Mouse (Mus musculus) monocyte, adult 59 days (primary cell): Measurements from ENCODE around the gene Kti12. TPM values are rescaled to one million over a fixed set of nuclear protein-coding genes. Genes with fewer than 3 reads are reported as not detected.

ENCODE experiments used
- total RNA-seq, 2 experiments: library from RNA; stranded (reverse); gene quantifications; one replicate each; pipeline ENCODE4 v1.2.4; 2023

Kti12 gene
- 10 to 100 TPM; 17.3 to 19.9 TPM for total RNA-seq

DNA sequence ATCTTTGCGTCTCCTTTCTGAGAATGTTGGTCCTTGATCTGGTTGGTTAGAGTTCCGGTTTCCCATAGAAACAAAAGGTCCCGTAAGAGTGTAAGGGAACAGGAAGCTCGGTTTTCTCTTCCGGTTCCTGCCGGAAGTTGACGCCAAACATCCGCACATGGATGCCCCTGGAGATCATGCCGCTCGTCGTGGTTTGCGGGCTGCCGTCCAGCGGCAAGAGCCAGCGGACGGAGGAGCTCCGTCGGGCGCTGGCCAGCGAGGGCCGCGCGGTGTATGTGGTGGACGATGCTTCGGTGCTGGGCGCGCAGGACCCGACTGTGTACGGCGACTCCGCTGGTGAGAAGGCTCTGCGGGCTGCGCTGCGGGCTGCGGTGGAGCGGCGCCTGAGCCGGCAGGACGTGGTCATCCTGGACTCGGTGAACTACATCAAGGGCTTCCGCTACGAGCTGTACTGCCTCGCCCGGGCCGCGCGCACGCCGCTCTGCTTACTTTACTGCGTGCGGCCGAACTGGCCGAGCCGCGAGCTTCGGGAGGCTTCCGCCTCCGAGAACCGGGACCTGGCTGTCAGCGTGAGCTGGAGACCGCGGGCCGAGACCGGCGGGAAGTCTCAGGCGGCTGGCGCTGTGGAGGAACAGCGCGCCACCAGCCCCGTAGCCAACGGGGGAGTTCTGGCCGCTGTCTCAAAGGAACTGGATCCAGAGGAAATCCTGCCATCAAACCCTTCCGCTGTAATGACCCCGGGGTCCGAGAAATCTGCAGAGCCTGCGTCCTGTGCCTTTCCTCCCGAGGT lies at the start of gene Kti12:
Gene Kti12, plus strand, starts transcription at position 71 of the 790 bp plus-strand sequence.

GRCm38 (mm10) chr4:108832916-108833827 lies 14.4 kb upstream of the Kti12 start, which contains the start of gene Btf3l4:
TSS of gene Btf3l4 (minus strand) at chr4:108833614.

DNA sequence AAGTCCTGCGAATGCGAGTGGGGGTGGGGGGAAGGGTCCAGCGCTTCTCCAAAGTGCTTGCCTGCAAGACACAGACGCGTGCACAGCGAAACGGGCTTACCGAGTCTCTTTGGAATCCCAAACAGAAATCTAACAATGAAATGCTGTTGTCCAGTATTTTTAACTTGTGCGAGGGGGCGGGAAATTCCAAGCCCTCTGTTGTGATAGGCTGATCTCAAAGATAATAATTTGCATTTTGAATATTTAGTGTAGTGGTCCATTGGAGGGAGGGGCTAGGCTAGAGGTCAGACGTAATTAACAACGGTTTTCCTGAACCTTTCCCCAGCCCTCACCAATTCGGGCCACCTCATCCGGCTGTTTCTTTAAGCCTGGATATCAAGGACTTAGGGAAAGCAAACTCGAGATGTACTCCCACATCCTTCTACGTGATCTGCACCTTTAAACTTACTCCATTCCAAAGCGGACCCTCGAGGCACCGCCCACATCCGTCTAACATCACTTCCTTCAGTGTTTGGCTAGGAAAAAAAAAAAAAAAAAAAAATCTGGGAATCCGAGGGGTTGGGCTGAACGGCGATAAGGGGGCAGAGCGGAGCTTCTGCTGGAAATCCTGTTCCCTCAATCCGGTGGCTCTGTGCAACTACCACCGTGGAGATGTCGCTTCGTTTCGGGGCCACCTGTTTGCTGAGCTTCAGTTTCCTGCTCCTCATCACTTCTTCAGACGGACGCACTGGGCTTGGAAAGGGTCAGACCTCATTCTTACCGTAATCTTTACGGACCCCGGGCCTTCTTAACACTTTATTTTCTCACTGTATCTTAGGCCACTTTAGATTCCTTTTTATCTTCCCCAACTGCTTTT lies 13.2 kb upstream of the Kti12 start, which contains the start of gene Txndc12:
Gene Txndc12, plus strand, starts transcription at position 487 of the 856 bp plus-strand sequence.

GRCm38 (mm10) chr4:108848505-108848848 lies 892 bp downstream of the Kti12 start, which contains the start of gene A730015C16Rik:
TSS of gene A730015C16Rik (minus strand) at chr4:108848619.

DNA sequence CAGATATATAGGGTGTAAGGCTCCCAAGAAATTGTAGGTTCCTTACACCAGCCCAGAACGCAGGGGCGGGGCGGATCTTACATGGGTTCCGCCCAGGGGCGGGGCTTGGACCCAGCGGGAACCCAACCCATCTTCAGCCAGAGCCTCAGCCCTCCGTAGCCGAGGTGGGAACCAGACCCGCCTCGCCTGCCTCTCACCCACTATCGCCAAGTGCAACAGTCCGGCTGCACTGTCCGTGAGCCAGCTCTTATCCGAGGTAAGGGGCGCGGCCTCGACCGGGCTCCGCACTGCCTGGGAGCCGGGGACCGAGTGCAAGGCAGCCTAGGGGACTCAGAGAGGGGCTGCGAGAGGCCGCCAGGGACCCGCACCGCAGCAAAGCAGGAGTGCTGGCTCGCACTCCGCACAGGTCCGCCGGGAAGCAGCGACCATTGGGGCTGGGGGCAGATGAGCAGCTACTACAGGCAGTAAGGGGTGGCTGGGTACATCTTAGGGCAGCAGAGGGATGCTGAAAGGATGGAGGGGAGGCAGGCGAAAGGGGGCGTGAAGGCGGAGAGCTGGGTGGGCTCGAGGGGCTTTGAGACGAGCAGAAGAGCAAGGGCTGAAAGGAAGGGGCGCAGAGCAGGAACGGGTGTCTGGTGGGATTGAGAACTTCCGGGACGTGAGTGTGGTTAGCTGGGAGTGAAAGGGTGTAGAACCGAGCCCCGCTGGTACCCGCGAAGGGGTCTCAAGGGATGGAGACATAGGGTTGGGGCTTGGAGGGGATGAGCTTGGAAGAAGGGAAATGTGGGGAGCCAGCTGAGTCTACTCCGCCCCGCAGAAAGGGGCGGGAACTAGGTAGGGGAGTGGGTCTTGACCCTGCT lies 31.6 kb downstream of the Kti12 start, which contains the start of gene Rab3b:
Gene Rab3b, plus strand, starts transcription at position 101 of the 860 bp plus-strand sequence.

Other genes starting within 250 kb of the Kti12 start
- gene Cc2d1b, start 227.8 kb upstream of the Kti12 start, total RNA-seq = 10 to 100 TPM; 41.1 to 45.2 TPM
- gene 3110021N24Rik, start 128.1 kb upstream of the Kti12 start, total RNA-seq = 1 to 10 TPM; 2.4 to 2.6 TPM
- 100 to 1,000 TPM; 107 to 115 TPM for gene Zfyve9, start 67.0 kb upstream of the Kti12 start, total RNA-seq
- 10 to 100 TPM; 50.0 to 52.2 TPM for gene Btf3l4, start 14.2 kb upstream of the Kti12 start, total RNA-seq
- 10 to 100 TPM; 42.1 to 46.1 TPM for gene Txndc12, start 13.2 kb upstream of the Kti12 start, total RNA-seq
- gene A730015C16Rik, start 834 bp downstream of the Kti12 start, total RNA-seq = not detected
- not detected for gene Rab3b, start 31.3 kb downstream of the Kti12 start, total RNA-seq
- 100 to 1,000 TPM; 170 to 182 TPM for gene Nrd1, start 152.9 kb downstream of the Kti12 start, total RNA-seq